Mouse (Mus musculus) 416B (cell line): Measurements from ENCODE around the gene Ces2f.
"Not testable (repeated sequence)": the region's sequence is repeated elsewhere in the genome, so short reads cannot be mapped to it uniquely, and the experiment has no call there.

Experiments
- DNase-seq: peaks from one replicate; pipeline ENCODE4 v3.0.0; 2011; ENCODE audit warnings: low read depth

Ces2f gene

GRCm38 (mm10) chr8:104947056-104947455 is at the start of gene Ces2f:
Ces2f (plus strand) TSS chr8:104947356.
- no peak for DNase-seq

GRCm38 (mm10) chr8:104901746-104902145 is 45.4 kb upstream of the Ces2f start:
- peak; percentile 39 for DNase-seq

GRCm38 (mm10) chr8:104907111-104907510 is 40.0 kb upstream of the Ces2f start:
- DNase-seq: no peak

- not testable (repeated sequence) for DNase-seq
Observed at GRCm38 (mm10) chr8:104909021-104909420, 38.1 kb upstream of the Ces2f start.

- DNase-seq: not testable (repeated sequence)
Observed at GRCm38 (mm10) chr8:104909651-104910050, 37.5 kb upstream of the Ces2f start.

- no peak for DNase-seq
Observed at GRCm38 (mm10) chr8:104925972-104926596, 21.1 kb upstream of the Ces2f start, which contains the start of gene Ces2e. Ces2e (plus strand) TSS chr8:104926260.

GRCm38 (mm10) chr8:104927301-104927700 is 19.9 kb upstream of the Ces2f start:
- no peak for DNase-seq

GRCm38 (mm10) chr8:104944665-104945064 is 2.5 kb upstream of the Ces2f start:
- no peak for DNase-seq

- no peak for DNase-seq
Observed at GRCm38 (mm10) chr8:104949031-104949430, 1.9 kb downstream of the Ces2f start.

- peak; percentile 11 for DNase-seq
Observed at GRCm38 (mm10) chr8:104961537-104961961, 14.4 kb downstream of the Ces2f start, which contains the start of gene Ces2g. Ces2g (plus strand) TSS chr8:104961718.

- no peak for DNase-seq
Observed at GRCm38 (mm10) chr8:104962229-104962901, 15.2 kb downstream of the Ces2f start.

- no peak for DNase-seq
Observed at GRCm38 (mm10) chr8:104963375-104963894, 16.3 kb downstream of the Ces2f start.

- DNase-seq: no peak
Observed at GRCm38 (mm10) chr8:104984126-104984525, 37.0 kb downstream of the Ces2f start.

GRCm38 (mm10) chr8:104984942-104985341 is 37.8 kb downstream of the Ces2f start:
- no peak for DNase-seq

GRCm38 (mm10) chr8:104998191-104998590 is 51.0 kb downstream of the Ces2f start:
- DNase-seq: no peak

- DNase-seq: no peak
Observed at GRCm38 (mm10) chr8:104999183-104999582, 52.0 kb downstream of the Ces2f start.

- no peak for DNase-seq
Observed at GRCm38 (mm10) chr8:105000586-105000985, 53.4 kb downstream of the Ces2f start, which contains the start of gene Ces2h. Ces2h (plus strand) TSS chr8:105000853.
